Mouse (Mus musculus): ENCODE data around the gene Pip5k1b. TPM values are rescaled to one million over a fixed set of nuclear protein-coding genes. Genes with fewer than 3 reads are reported as not detected.

The Pip5k1b gene
- total RNA-seq, 1 experiment from 2014 or later = 31.2 TPM

- no peak for DNase-seq
Observed at GRCm38 (mm10) chr19:24543386-24544350, 12.0 kb downstream of the Pip5k1b start.

GRCm38 (mm10) chr19:24542293-24542675 lies 13.4 kb downstream of the Pip5k1b start:
- no peak for DNase-seq

- no peak for DNase-seq
Observed at GRCm38 (mm10) chr19:24541669-24542292, 13.9 kb downstream of the Pip5k1b start.

GRCm38 (mm10) chr19:24540952-24541668 lies 14.6 kb downstream of the Pip5k1b start:
- no peak for DNase-seq

GRCm38 (mm10) chr19:24539041-24539440 lies 16.6 kb downstream of the Pip5k1b start:
- no peak for DNase-seq

- no peak for DNase-seq
Observed at GRCm38 (mm10) chr19:24538181-24538580, 17.5 kb downstream of the Pip5k1b start.

- no peak for DNase-seq
Observed at GRCm38 (mm10) chr19:24537691-24538090, 18.0 kb downstream of the Pip5k1b start.

- DNase-seq = no peak
Observed at GRCm38 (mm10) chr19:24536920-24537319, 18.8 kb downstream of the Pip5k1b start.

DNA sequence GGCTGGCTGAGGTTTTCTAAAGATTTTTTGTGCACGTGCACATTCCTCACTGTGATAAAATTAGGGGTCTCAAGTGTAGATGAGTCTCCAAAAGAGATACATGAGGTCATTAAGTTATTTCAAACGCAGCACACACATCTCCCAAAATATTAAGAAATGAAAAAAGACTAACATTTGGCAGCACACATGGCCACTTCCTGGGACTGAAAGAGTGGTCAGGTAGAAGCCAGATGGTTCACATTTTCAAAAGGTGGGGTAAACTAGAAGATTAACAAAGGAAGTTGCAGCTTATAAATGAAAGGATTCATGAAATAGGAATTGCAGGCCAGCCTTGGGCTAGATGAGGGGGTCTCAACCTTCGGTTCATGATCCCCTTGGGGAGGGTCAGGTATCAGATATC lies 19.4 kb downstream of the Pip5k1b start:
- DNase-seq = no peak

DNA sequence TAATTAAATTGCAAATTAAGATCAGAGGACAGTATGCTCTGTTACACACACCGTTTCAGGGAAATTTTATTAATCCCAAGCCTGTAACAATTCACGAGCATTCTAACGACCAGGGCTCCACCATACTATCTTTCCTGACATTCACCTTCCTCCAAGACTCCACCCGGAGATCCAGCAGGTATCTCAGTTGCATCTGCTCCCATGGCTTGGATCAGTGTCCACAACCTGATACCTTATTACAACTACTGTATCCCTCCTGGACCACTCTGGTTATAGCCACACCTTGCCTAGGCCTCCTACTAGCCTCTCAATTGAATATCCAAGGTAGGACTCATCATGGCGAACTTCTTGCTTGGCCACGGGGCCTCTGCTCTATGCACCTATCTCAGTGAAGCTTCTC lies 20.5 kb downstream of the Pip5k1b start:
- no peak for DNase-seq

GRCm38 (mm10) chr19:24534733-24535132 lies 20.9 kb downstream of the Pip5k1b start:
- DNase-seq = no peak

- DNase-seq = no peak
Observed at GRCm38 (mm10) chr19:24528910-24529561, 26.6 kb downstream of the Pip5k1b start.

GRCm38 (mm10) chr19:24528129-24528730 lies 27.4 kb downstream of the Pip5k1b start:
- DNase-seq = no peak

GRCm38 (mm10) chr19:24527613-24527948 lies 28.1 kb downstream of the Pip5k1b start:
- DNase-seq = no peak

DNA sequence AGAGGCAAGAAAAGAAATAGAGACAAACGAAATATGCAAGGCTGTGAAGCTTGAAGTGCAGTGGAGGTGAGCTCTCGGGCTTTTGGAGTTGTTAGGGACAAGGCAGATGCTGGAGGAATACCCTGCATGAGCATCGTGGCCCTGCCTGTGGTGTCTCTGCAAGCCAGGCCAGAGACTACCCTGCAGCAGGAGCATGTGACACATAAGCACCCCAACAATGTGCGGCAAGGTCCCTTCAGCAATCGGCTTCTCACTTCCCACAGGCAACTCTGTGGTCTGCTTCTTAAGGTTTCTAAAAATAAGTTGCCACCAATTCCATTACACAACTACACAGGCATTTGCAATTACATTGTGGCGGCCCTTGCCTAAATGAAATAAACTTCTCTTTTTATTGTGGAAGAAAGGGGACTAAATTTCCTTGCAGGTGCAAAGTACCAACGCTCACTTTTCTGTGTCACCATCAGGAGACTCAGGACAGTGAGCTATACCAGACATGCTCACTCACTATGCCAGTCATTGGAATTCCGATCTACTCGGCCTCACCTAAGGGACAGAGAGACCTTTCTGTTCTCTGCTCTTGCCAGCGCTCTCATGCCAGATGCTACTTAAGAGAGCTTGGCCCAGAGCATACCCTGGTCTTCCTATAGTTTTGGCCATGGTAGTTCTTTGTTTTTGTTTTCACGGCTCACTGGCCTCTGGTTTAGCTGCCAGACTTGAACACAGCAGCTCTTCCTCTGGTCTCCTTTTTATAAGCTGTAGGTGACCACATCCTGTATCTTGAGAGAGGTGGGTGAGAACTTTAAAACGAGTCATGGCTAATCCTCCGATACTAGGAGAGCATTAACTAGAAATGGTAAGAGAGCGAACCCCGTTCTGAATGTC lies 28.7 kb downstream of the Pip5k1b start:
- DNase-seq = no peak

GRCm38 (mm10) chr19:24523476-24524313 lies 32.0 kb downstream of the Pip5k1b start:
- DNase-seq = no peak

DNA sequence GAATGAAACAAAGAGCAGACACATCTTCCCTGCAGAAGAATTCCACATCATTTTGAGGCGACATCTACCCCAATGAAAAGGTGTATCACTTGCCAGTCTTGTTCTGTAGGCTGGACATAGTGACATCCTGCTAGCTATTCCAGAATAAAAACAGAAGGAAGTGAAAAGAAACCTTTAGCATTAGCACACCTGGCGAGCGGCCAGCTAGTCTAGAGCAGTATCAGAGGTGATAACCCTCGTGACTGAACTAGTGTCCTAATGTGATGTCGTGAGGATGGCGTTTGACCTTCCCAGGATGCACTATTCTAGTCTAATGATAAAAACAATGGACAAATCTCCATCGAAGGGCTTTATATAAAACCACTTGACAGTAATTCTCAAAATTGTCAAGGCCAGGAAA lies 33.7 kb downstream of the Pip5k1b start:
- no peak for DNase-seq

GRCm38 (mm10) chr19:24521146-24521545 lies 34.5 kb downstream of the Pip5k1b start:
- no peak for DNase-seq

DNA sequence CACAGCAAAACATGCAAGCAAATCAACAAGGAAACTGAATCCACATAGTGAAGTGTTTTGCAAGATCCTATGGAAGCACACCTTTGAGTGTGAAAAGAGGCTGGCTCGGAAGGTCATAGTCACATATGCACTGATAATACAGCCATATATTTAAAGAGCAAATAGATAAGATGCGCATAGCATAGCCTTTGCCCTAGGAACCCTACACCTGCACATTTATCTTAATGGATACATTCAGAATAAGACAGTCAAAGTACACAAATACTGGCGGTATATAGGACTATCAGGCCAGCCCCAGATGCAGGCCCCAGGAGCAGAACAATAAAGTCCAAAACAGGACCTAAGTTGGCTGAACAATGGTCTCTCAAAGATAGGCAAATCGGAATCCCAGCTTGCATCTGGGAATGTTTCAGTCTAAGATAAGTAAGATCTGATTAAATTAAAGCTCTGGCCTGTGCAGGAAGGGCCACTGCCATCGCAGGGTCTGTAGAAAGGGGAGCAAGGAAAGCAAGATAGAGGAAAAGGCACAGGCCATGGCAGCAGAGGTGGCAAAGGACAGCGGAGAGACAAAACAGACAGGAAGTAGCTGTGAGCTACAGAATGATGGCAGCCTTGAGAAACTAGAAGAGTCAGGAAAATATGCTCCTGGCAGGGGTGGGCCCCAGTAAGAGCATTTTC lies 35.8 kb downstream of the Pip5k1b start:
- DNase-seq = no peak

Measured in adrenal gland, postnatal 25 days (tissue).